Mouse (Mus musculus): ENCODE data around the gene Grk1. TPM values are rescaled to one million over a fixed set of nuclear protein-coding genes. Genes with fewer than 3 reads are reported as not detected.

The Grk1 gene
- not detected in 2 replicates for polyA plus RNA-seq (2012; ENCODE audit: insufficient read depth, insufficient read length, low replicate concordance, missing spikeins)

DNA sequence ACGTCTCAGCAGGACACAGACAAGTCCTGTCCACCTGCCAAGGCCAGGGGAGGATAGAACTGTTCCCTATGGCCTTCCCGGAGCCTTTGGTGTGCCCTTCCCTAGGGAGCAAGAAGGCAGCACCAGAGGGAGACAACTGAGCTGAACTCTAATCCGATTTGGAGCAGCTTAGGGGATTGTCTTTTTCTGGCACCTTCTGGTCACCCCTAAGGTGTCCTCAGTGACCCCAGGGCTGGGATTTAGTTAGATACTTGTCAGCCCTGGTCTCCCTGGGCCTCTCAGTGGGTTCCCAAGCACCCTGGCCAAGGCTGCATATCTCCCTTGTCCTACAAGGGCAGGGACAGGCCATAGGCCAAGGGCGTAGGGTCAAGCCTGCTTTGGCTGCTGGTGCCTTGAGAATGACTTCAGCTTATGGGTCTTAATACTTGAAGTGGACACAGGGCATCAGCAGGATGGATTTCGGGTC lies at the start of gene Grk1:
Gene Grk1 (plus strand): TSS at position 416 of the 466 bp plus-strand sequence.
- TF ChIP-seq CTCF (IDR thresholded peaks at IDR 0.05; ENCODE audit: insufficient read depth, low read depth, low read length) (no peak), POLR2A (IDR thresholded peaks at IDR 0.05; ENCODE audit: insufficient read depth, low read depth, low read length) (no peak)
- H3K27ac ChIP-seq (ENCODE audit: insufficient read depth, low read depth, low read length) = no peak within 1 kb of the TSS
- WGBS = 82% methylated on average over 5 of the region's 5 CpGs
- no peak within 1 kb of the TSS for H3K4me3 ChIP-seq (ENCODE audit: insufficient read depth, low read depth, low read length)
- no peaks in the 10 kb centered on the region for H3K4me1 ChIP-seq (ENCODE audit: control insufficient read depth, insufficient read depth, low read length)

GRCm38 (mm10) chr8:13356221-13356620 lies 48.7 kb upstream of the Grk1 start:
- Histone ChIP-seq H3K4me1 (ENCODE audit: control insufficient read depth, insufficient read depth, low read length) (peaks cover 29% of the 10 kb centered on the region), H3K4me3 (ENCODE audit: insufficient read depth, low read depth, low read length) (no peak overlapping the region), H3K27ac (ENCODE audit: insufficient read depth, low read depth, low read length) (no peak overlapping the region)
- WGBS = 79% methylated on average over 6 of the region's 6 CpGs
- TF ChIP-seq CTCF (IDR thresholded peaks at IDR 0.05; ENCODE audit: insufficient read depth, low read depth, low read length) (no peak), POLR2A (IDR thresholded peaks at IDR 0.05; ENCODE audit: insufficient read depth, low read depth, low read length) (no peak)

DNA sequence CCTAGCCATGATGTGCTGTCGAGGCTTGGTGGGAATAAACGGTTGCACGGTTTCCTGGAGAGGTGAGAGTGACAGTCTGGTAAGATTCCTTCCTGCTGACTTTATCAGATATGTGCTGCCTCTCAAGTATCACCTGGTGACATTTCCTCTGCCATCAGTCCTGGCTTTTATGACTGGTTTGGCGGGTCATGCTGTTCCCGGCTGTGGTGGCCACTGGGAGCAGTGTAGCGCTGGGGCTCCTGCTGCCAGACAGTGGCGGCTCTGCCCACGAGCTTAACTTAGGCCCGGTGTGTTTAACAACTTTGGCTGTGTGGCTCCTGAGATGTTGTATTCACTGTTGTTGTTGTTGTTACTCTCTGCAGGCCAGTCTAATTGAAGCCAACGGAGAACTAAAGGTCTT lies 48.2 kb upstream of the Grk1 start:
- TF ChIP-seq CTCF (IDR thresholded peaks at IDR 0.05; ENCODE audit: insufficient read depth, low read depth, low read length) (no peak), POLR2A (IDR thresholded peaks at IDR 0.05; ENCODE audit: insufficient read depth, low read depth, low read length) (no peak)
- Histone ChIP-seq H3K4me1 (ENCODE audit: control insufficient read depth, insufficient read depth, low read length) (peaks cover 26% of the 10 kb centered on the region), H3K27ac (ENCODE audit: insufficient read depth, low read depth, low read length) (no peak overlapping the region), H3K4me3 (ENCODE audit: insufficient read depth, low read depth, low read length) (no peak overlapping the region)
- WGBS = 64% methylated on average over 10 of the region's 10 CpGs

DNA sequence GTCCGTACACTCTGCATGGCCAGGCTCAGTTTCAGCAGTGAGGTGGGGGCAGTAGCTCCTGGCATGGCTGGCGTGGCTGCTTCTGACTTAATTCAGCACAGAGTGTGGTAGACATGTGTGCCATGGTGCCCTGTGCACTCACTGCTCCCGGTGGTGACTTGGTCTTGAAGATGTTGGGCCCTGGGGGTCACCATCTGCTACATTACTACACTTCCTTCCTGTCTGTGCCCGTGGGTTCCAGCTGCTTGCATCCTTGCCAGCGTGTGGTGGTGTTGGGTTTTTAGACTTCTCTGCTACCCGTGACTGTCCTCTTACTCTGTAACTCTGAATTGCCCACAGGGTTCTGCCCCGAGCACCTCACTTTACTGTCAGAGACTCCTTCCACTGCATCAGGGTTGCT lies 44.7 kb upstream of the Grk1 start:
- H3K27ac ChIP-seq (ENCODE audit: insufficient read depth, low read depth, low read length) = no peak overlapping the region
- no peak overlapping the region for H3K4me3 ChIP-seq (ENCODE audit: insufficient read depth, low read depth, low read length)
- H3K4me1 ChIP-seq (ENCODE audit: control insufficient read depth, insufficient read depth, low read length) = peaks cover 11% of the 10 kb centered on the region
- TF ChIP-seq POLR2A (IDR thresholded peaks at IDR 0.05; ENCODE audit: insufficient read depth, low read depth, low read length) (no peak), CTCF (IDR thresholded peaks at IDR 0.05; ENCODE audit: insufficient read depth, low read depth, low read length) (no peak)
- WGBS = 79% methylated on average over 7 of the region's 7 CpGs

DNA sequence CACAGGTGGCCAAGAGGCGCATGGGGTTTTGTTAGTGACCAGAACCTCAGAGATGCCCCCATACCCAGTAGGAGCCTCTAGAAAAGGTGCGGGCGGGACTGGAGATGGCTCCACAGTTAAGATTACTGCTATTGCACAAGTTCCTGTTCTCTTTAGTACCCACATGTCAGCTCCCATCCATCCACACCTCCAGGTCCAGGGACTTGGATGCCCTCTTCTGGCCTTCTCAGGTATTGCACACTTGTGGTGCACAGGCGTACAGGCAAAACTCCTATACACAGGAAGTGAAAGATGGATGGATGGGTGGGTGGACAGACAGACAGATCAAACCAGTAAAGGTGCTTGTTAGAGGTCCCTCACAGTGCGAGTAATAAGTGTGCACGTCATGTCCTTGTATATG lies 43.0 kb upstream of the Grk1 start:
- 97% methylated on average over 6 of the region's 6 CpGs for WGBS
- Histone ChIP-seq H3K4me3 (ENCODE audit: insufficient read depth, low read depth, low read length) (no peak overlapping the region), H3K4me1 (ENCODE audit: control insufficient read depth, insufficient read depth, low read length) (peaks cover 2% of the 10 kb centered on the region; the same call in 1 of the 2 replicates), H3K27ac (ENCODE audit: insufficient read depth, low read depth, low read length) (no peak overlapping the region)
- no peak for TF ChIP-seq POLR2A (IDR thresholded peaks at IDR 0.05; ENCODE audit: insufficient read depth, low read depth, low read length)
- TF ChIP-seq CTCF (IDR thresholded peaks at IDR 0.05; ENCODE audit: insufficient read depth, low read depth, low read length) = no peak

DNA sequence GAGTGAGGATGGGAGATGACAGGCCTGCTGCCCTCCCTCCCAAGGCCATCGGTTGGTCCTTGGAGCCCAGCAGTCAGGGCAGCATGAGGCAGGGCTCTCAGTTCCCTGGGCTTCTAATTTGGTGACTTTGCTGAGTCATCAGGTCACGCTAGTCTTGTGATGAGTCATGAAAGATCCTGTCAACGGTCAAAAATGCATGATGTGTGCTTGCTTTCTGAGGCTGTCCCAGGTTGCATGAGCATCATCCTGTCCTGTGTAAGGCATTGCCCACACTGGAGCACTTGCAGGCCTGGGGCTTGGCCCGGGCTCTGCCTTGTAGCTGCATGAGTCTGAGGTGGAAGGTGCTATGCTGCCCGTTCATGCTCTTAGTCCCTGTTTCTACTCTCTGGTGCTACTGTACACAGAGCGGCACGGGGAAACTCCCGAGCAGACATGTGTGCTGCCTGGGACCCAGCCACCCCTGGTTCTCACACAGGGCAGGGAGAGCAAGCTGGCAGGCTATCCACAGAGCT lies 31.7 kb upstream of the Grk1 start:
- 77% methylated on average over 8 of the region's 8 CpGs for WGBS
- no peaks in the 10 kb centered on the region for H3K4me1 ChIP-seq (ENCODE audit: control insufficient read depth, insufficient read depth, low read length)

GRCm38 (mm10) chr8:13381630-13382029 lies 23.3 kb upstream of the Grk1 start:
- no peak overlapping the region for H3K4me3 ChIP-seq (ENCODE audit: insufficient read depth, low read depth, low read length)
- no peaks in the 10 kb centered on the region for H3K4me1 ChIP-seq (ENCODE audit: control insufficient read depth, insufficient read depth, low read length)
- H3K27ac ChIP-seq (ENCODE audit: insufficient read depth, low read depth, low read length) = no peak overlapping the region
- WGBS = 92% methylated on average over 7 of the region's 7 CpGs
- no peak for TF ChIP-seq POLR2A (IDR thresholded peaks at IDR 0.05; ENCODE audit: insufficient read depth, low read depth, low read length)
- TF ChIP-seq CTCF (IDR thresholded peaks at IDR 0.05; ENCODE audit: insufficient read depth, low read depth, low read length) = no peak

More for the DNA sequence above, 31.7 kb upstream of the Grk1 start:
- no peak overlapping the region for H3K4me3 ChIP-seq (ENCODE audit: insufficient read depth, low read depth, low read length)
- H3K27ac ChIP-seq (ENCODE audit: insufficient read depth, low read depth, low read length) = no peak overlapping the region
- TF ChIP-seq POLR2A (IDR thresholded peaks at IDR 0.05; ENCODE audit: insufficient read depth, low read depth, low read length) (no peak), CTCF (IDR thresholded peaks at IDR 0.05; ENCODE audit: insufficient read depth, low read depth, low read length) (no peak)

- TF ChIP-seq POLR2A (IDR thresholded peaks at IDR 0.05; ENCODE audit: insufficient read depth, low read depth, low read length) (no peak), CTCF (IDR thresholded peaks at IDR 0.05; ENCODE audit: insufficient read depth, low read depth, low read length) (no peak)
- no peak overlapping the region for H3K4me3 ChIP-seq (ENCODE audit: insufficient read depth, low read depth, low read length)
- H3K27ac ChIP-seq (ENCODE audit: insufficient read depth, low read depth, low read length) = no peak overlapping the region
- H3K4me1 ChIP-seq (ENCODE audit: control insufficient read depth, insufficient read depth, low read length) = no peaks in the 10 kb centered on the region
- 76% methylated on average over 3 of the region's 3 CpGs for WGBS
These were observed 22.3 kb upstream of the Grk1 start for GRCm38 (mm10) chr8:13382536-13382935.

DNA sequence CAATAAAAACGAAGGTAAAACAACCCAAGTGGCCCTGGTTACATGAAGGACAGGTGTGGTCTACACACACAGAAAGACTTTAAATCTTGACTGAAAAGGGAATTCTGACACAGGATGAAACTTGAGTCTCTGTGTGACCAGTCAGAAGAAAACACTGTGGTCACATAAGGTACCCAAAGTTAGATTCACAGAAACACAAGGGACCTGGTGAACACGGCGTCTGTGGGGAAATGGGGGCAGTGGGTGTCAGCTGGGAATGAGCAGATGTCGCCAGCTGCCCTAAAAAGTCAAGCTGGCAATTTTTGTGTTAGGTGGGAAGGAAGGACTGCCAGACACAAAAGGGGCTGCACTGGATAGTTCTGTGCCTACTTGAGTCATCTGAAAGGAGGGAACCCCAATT lies 21.9 kb upstream of the Grk1 start:
- WGBS = 97% methylated on average over 4 of the region's 4 CpGs
- H3K27ac ChIP-seq (ENCODE audit: insufficient read depth, low read depth, low read length) = no peak overlapping the region
- no peak for TF ChIP-seq CTCF (IDR thresholded peaks at IDR 0.05; ENCODE audit: insufficient read depth, low read depth, low read length)
- TF ChIP-seq POLR2A (IDR thresholded peaks at IDR 0.05; ENCODE audit: insufficient read depth, low read depth, low read length) = no peak
- H3K4me3 ChIP-seq (ENCODE audit: insufficient read depth, low read depth, low read length) = no peak overlapping the region
- H3K4me1 ChIP-seq (ENCODE audit: control insufficient read depth, insufficient read depth, low read length) = no peaks in the 10 kb centered on the region
